Mouse (Mus musculus): ENCODE results near the gene Mb. TPM values are rescaled to one million over a fixed set of nuclear protein-coding genes. Genes with fewer than 3 reads are reported as not detected.

The Mb gene
- not detected in 2 replicates for total RNA-seq (2023)

GRCm38 (mm10) chr15:77050570-77050969, at the start of gene Mb:
TSS of gene Mb (minus strand) at chr15:77050670.

GRCm38 (mm10) chr15:77044597-77045320, 5.7 kb downstream of the Mb start, which contains the start of gene Apol6:
TSS of gene Apol6 (plus strand) at chr15:77044729.

Other genes with a start within 250 kb of the Mb start
- gene Zfp251, start 179.2 kb downstream of the Mb start, total RNA-seq (2023) = 1.3 and 1.7 TPM in 2 replicates
- 1.4 and 1.5 TPM in 2 replicates for gene Zfp7, start 171.4 kb downstream of the Mb start, total RNA-seq (2023)
- not detected in 2 replicates for gene Gm49527, start 171.3 kb downstream of the Mb start, total RNA-seq (2023)
- gene Zfp647, start 125.2 kb downstream of the Mb start, total RNA-seq (2023) = 0.48 and 0.76 TPM in 2 replicates
- 11.5 and 17.1 TPM in 2 replicates for gene 1110038F14Rik, start 102.2 kb downstream of the Mb start, total RNA-seq (2023)
- not detected in 2 replicates for gene Apol6, start 5.9 kb downstream of the Mb start, total RNA-seq (2023)